Mouse (Mus musculus) spleen, adult 18-20 months (tissue): ENCODE results near the gene Abcb8.

Experiments
- DNase-seq, 2 experiments: peaks; one replicate each; pipeline ENCODE4 v3.0.0; 2022; ENCODE audit warnings: mixed read lengths in 2 of 2

Abcb8 gene

GRCm38 (mm10) chr5:24399686-24400085 is 6.2 kb downstream of the Abcb8 start:
- DNase-seq = no peak

- DNase-seq = no peak
Observed at GRCm38 (mm10) chr5:24400362-24400761, 6.9 kb downstream of the Abcb8 start.

GRCm38 (mm10) chr5:24400911-24401605 is 7.6 kb downstream of the Abcb8 start:
- DNase-seq = no peak

DNA sequence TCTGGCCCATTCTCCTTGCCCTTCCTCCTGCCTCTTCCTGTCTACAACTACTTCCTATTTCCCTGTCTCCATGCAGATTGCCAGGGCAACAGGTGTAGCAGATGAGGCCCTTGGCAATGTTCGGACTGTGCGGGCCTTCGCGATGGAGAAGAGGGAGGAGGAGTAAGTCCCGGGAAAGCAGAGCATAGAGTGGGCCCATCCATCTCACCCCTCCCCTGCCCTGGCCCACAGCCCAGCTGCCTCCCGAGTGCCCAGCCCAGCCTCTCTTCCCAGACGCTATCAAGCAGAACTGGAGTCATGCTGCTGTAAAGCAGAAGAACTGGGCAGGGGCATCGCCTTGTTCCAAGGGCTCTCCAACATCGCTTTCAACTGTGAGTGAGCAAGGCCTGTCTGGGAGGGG is 8.5 kb downstream of the Abcb8 start:
- no peak for DNase-seq

GRCm38 (mm10) chr5:24404594-24405360 is 11.3 kb downstream of the Abcb8 start:
- no peak for DNase-seq

GRCm38 (mm10) chr5:24405389-24405876 is 12.0 kb downstream of the Abcb8 start:
- DNase-seq = no peak

- DNase-seq = no peak
Observed at GRCm38 (mm10) chr5:24408651-24409050, 15.2 kb downstream of the Abcb8 start.

- no peak for DNase-seq
Observed at GRCm38 (mm10) chr5:24409466-24409865, 16.0 kb downstream of the Abcb8 start.

GRCm38 (mm10) chr5:24412063-24412462 is 18.6 kb downstream of the Abcb8 start:
- no peak for DNase-seq

DNA sequence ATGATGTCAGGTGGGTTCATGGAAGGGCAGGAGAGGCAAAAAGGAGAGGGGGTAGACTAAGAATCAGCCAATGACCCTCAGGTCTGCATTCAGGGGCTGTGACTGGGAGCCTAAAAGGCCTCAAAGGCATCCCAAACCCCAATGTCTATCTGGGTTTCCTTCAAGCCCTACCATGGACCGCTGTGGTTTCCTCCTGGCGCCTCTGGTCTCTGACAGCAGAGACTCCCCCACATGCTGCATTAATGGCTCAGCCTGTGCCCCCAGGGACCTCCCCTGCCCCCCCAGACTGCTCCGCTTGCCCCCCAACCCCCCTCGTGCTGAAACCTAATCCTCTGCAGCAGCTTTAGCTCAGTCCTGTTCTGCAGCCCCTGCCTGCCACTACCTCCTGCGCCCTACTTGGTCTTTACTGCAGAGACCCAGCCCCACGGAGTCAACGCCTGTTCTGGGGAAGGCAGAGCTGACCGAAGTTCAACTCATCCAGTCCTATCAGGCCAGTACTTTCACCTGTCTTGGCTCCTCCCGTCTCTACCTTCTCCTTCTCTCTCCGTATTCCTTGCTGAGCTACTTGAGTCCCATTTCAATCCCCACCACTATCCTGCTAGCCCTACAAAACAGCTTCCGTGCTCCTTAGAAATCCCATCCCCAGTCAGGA is 19.7 kb downstream of the Abcb8 start, which contains the start of gene Asic3:
Gene Asic3, plus strand, starts transcription at position 351 of the 652 bp plus-strand sequence.
- DNase-seq = no peak

GRCm38 (mm10) chr5:24413938-24414337 is 20.5 kb downstream of the Abcb8 start:
- no peak for DNase-seq

GRCm38 (mm10) chr5:24416222-24416736 is 22.8 kb downstream of the Abcb8 start:
- DNase-seq = peak; percentile 29 to 63

DNA sequence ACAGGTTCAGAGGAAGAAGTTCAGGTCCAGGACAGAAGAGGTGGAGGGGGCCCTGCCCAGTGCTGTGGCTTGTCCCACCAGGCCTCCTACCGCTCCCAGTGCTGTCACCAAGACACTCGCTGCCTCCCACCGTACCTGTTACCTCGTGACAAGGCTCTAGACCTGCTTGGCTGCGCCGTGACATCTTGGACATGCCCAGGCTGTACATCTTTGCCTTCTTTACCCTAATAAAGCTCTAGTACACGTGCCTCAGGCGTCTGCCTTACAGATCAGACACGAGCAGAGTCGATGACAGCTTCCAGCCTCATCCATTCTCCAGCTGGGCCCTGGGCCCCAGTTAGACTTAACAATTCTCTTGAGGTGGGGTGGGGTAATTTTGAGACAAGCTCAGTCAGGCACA is 24.1 kb downstream of the Abcb8 start:
- DNase-seq = no peak

GRCm38 (mm10) chr5:24420381-24420780 is 26.9 kb downstream of the Abcb8 start:
- no peak for DNase-seq

DNA sequence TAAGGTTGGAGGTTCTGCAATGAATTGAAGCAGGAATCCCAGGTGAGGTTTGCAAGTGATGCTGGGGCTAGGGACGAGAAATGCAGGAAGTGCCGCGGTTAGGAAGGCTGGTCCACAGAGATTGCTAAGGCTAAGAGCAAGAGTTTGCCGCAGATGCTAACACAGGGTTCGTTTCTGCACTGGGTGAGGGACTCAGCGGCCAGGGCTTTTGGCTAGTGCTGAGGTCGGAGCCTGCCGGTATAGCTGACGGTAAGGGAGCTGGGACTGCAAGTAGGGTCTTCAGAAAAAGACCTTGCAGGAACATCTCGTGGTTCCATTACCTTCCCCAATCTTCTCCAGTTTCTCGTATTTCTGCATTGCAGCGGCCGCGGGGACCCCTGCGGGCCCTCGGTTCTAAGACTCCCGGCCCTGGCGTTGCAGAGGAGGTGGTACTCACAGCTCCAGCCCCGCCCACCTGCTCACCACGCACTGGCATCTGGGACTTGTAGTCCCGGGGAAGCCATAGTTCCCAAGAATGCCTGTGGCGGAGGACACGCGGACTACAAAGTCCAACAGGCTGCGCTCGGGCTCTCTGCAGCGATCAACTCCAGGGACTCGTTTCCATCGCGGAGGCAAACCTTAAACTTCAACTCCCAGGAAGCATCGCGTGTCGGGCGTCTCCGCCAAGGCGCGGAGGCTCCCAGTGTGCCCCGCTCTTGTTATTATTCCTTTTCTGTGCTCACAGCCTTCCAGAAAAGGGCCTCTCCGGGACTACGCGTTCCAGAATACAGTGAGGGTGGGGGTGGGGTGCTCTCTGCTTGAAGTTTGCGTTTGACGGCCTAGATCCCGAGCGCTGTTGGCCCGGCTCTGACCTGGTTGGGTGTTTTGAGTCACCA is 29.9 kb downstream of the Abcb8 start, which contains the start of the genes Cdk5 and Slc4a2:
Gene Cdk5, minus strand, starts transcription at position 402 of the 875 bp plus-strand sequence.
Gene Slc4a2, plus strand, starts transcription at position 709 of the 875 bp plus-strand sequence.
- DNase-seq = peak; percentile 95 to 96

DNA sequence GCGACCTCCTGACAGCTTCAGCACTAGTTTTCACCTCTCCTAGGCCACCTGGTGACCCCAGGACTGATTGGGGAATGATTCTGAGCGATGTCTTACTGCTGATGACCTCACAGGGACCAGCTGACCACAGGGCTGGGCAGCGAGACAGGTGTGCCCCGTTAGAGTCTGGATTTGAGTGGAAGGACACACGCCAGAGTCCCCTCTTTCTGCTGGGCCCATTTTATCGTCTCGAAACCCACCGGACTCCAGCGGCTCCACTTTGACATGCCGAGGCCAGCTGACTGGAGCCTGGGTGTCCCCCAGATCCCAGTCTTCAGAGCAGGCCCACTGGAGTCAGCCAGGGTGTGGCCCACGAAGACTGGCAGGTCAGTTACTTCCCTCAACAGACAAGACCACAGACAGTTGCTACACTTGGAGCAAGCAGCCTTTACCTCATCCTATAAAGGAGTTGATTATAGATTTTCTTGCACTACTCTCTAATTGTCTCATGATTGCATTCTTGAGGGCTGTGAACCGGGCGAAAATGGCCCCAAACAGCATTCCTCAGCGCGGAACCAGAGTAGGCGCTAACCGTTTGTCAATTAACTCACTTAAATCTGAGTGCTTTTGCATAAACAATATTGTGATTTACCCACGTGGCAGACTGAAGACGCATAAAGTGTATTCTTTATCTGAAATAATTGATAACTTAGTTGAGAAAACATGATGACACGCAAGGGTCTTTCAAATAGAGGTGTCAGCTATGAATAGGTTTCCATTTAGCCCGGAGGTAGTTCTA is 30.7 kb downstream of the Abcb8 start:
- no peak for DNase-seq

DNA sequence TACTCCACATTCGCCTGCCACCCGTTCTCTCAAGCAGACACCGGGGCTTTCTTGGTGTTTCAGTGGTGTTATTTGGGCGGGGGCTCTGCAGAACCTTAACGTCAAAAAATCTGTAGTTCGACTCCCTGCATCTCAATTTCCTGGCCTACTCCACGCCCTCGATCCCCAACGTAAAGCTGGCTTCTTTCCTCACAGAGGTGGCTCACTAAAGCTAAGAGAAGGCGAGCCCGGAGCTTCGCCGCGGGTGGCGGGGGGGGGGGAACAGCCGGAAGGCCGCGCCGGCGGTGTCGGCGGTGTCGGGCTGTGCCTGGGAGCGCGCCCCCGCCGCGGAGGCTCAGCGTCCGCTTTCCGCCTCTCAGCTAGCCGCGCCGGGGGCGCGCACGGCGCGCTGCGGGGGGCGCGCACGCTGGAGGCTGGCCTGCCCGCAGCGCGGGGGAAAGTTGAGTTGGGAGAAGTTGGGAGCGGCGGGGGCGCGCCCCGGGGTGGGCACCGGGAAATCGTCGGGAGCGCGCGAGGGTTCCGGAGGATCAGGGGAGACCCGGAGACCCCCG is 31.5 kb downstream of the Abcb8 start:
- peak; percentile 74 to 83 for DNase-seq

GRCm38 (mm10) chr5:24425421-24426036 is 32.1 kb downstream of the Abcb8 start:
- peak; percentile 51 to 70 for DNase-seq

DNA sequence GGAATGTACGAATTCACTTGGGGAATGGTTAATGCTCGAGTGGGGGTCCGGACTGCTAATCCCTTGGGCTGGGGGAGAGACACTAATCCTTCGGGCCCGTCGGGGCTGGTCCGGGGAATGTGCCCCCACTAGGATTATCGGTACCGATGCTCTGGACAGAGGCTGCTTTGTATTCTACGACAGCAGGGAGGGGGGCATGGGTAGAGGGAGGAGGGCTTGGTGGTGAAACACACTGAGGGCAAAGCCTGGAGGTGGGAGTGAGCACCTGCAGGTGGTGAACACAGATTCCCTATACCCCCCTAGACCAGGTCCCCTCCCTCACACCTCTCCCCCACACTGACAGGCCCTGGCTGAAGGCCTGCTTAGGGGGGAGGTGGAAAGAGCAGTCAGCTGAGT is 32.6 kb downstream of the Abcb8 start:
- no peak for DNase-seq

GRCm38 (mm10) chr5:24426556-24427284 is 33.3 kb downstream of the Abcb8 start:
- no peak for DNase-seq
